Mouse (Mus musculus) mouse embryonic stem cell (cell line): ENCODE measurements around the gene Taar8a.

Source experiments
- in situ Hi-C, 2 experiments: fragments of 300-500 bp; cut with MboI; formaldehyde crosslinking; loops; 1 replicate in 1 of 2; 3 replicates in 1 of 2; pipeline ENCODE4 v1.14.3; 2019 to 2020; ENCODE audit warnings: low sequenced_read_pairs in 2 of 2, low pct_unique_long_range_greater_than_20kb in 1 of 2, mixed read lengths in 1 of 2; ENCODE audit not compliant: unreplicated experiment in 1 of 2

Gene Taar8a

DNA sequence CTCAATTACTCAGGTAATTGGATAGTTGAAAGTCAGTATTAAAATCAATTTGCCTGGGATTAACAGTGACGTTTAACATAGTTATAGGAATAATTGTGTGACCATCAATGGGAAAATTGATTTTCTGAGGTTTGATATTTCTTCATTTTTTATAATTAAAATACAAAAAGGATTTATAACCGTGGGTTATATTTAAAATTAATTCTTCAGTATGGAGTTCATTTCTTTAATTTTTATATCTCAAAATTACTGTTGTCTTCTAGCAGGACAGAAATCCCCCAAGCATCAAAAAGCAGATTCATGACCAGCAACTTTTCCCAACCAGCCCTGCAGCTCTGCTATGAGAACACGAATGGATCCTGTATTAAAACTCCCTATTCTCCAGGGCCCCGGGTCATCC lies at the start of gene Taar8a:
Gene Taar8a, plus strand, starts transcription at position 301 of the 400 bp plus-strand sequence.
- in situ Hi-C loops = loop anchor here in 1 of 2 experiments (25.0 kb wide), 1 partner anchor 89 kb away; the partner anchor contains the start of genes Taar6, Taar7a and Taar7b

DNA sequence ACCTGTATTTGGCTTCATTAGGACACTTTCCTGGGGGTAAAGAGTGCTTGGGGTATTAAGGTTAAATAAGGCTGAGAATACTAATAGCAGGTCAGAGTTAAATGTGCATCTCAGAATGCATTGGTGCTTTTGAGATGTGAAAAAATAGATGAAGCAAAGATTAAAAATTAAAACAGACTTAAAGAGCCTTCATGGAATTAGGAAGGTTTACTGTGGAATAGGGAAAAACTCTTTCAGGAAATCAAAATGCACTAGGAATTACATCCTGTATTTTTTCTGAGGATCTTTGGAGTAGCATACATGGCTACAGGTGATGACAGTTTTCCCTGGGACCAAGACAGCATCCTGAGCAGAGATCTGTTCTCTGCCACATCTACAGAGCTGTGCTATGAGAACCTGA lies 49.4 kb upstream of the Taar8a start, which contains the start of gene Taar7d:
Gene Taar7d, plus strand, starts transcription at position 301 of the 400 bp plus-strand sequence.
- in situ Hi-C loops = no loop called here

DNA sequence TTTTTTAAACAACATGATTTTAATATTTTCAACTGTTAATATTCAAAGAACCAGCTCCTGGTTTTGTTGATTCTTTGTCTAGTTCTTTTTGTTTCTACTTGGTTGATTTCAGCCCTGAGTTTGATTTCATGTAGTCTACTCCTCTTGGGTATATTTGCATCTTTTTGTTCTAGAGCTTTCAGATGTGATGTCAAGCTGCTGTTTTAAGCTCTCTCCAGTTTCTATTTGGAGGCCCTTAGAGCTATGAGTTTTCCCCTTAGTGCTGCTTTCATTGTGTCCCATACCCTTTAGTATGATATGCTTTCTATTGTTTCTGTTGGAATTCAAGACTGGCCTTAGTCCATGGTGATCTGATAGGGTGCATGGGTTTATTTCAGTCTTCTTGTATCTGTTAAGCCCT lies 45.0 kb upstream of the Taar8a start:
- in situ Hi-C loops = no loop called here

DNA sequence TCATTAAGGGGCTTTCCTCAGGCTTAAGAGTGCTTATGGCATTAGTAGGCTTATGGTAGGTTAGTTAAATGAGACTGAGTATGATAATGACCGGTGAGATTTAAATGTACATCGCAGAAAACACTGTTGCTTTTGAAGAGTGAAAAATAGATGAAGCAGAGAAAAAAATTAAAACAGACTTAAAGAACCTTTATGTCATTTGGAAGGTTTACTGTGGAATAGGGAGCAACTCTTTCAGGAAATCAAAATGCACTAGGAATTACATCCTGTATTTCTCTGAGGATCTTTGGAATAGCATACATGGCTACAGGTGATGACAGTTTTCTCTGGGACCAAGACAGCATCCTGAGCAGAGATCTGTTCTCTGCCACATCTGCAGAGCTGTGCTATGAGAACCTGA lies 39.0 kb upstream of the Taar8a start, which contains the start of gene Taar7e:
Gene Taar7e, plus strand, starts transcription at position 301 of the 400 bp plus-strand sequence.
- in situ Hi-C loops = no loop called here

DNA sequence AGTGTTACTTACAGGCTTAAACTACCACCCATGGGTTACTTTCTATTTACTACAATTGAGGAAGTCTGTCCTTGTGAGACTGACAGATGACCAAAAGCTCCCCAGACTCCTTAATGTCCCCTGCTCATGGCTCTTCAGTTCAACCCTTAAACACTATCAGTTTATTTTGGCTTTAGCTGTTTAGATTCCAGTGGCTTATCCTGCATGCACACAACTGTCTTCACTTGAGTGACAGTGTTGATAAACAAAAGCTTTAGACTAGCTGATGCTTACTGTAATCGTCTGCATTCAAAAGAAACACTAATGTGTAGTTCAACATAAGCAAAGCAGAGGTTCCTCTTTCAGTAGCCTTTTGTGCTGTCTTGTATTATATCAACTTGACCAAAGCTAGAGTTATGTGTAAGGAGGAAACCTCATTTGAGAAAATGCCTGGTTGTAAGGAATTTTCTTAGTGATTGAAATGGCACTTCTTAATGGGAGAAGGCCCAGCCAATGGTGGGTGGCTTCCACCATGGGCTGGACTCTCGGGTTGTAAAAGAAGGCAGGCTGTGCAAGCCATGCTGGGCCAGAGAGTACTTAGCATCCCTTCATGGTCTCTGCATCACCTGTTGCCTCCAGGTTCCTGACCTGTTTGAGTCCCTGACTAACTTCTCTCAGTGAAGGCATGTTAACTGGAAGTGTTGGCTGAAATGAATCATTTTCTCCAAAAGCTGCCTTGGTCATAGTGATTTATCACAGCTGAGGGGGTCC lies 36.0 kb upstream of the Taar8a start:
- in situ Hi-C loops = no loop called here

DNA sequence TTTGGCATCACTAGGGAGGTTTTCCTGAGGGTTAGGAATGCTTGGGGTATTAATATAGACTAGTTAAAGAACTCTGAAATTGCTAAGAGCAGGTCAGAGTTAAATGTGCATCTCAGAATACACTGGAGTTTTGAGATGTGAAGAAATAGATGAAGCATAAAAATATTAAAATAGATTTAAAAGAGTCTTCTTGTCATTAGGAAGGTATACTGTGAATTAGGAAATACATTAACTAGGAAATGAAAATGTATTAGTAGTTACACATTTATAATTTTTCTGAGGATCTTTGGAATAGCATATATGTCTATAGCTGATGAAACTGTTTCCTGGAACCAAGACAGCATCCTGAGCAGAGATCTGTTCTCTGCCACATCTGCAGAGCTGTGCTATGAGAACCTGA lies 27.1 kb upstream of the Taar8a start, which contains the start of gene Taar7f:
Gene Taar7f, plus strand, starts transcription at position 301 of the 400 bp plus-strand sequence.
- in situ Hi-C loops = no loop called here

DNA sequence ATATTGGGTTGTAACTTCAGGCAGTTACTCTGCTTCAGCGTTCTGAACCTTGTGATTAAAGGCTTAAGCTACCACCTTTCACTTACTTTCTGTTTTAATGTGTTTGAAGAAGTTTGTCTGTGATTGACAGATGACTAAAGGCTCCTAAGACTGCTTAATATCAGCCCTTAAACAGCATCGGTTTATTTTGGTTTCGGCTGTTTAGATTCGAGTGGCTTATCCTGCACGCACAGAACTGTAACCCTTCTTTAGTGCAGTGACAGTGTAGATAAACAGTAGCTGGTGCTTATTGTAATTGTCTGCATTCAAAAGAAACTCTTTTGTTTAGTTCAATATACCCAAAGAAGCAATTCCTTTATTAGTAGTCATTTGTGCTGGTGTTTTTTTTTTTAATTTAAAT lies 24.3 kb upstream of the Taar8a start:
- in situ Hi-C loops = no loop called here

DNA sequence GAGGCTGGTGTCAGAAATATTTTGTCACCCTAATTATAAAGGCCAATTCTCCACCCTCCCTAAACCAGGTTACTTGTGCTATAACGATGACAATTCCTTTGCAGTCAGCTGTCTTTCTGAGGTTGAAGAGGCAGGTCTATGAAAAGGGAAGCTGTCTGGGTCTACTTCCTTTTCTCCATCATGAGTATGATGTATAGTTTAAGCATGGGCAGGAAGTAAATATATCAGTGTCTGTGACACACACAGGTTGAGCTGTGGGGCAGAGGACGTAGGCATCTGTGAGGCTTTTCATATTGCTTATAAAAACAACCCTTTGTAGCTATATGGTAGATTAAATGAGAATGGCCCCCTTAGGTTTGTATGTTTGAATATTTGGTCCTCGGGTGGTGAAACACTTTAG lies 17.3 kb upstream of the Taar8a start:
- in situ Hi-C loops = no loop called here

DNA sequence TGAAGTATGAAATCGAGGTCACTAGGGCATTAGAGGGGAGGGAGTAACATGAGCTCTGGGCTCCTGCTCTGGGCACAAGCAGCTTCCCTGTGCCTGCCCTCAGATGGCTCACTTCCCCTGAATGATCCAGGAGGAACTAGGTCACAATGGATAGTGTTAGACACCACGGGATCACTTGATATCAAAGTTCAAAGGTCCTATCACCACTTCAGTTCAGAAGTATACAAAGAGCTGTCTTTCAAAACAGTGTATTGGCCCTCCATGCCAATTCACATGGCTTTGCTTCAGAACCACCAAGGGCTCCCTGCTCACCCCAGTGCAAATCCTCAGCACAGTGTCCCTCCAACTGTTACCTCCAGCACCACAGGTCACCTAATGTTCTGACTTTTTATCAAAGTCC lies 1.5 kb upstream of the Taar8a start:
- in situ Hi-C loops = loop anchor here in 1 of 2 experiments (25.0 kb wide), 1 partner anchor 87 kb away; the partner anchor contains the start of genes Taar6, Taar7a and Taar7b

DNA sequence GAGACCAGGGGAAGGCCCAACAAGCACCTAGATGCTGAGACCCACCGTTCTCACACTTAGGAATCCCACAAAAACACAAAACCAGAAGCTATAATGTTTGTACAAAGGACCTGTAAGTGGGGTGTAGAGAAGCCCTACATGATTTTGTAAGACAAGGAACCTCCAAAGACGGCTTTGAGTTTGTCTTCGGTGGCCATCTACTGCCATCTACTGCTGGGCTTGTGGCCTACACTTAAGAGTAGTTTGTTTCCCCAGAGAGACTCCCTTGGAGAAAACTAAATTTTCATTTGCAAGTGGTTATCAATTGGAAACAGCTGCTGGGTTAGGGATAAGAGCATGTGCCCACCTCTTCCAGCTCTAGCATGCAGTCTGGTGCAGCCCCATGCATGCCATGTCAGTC lies 3.9 kb downstream of the Taar8a start:
- in situ Hi-C loops = loop anchor here in 1 of 2 experiments (25.0 kb wide), 1 partner anchor 93 kb away; the partner anchor contains the start of genes Taar6, Taar7a and Taar7b

DNA sequence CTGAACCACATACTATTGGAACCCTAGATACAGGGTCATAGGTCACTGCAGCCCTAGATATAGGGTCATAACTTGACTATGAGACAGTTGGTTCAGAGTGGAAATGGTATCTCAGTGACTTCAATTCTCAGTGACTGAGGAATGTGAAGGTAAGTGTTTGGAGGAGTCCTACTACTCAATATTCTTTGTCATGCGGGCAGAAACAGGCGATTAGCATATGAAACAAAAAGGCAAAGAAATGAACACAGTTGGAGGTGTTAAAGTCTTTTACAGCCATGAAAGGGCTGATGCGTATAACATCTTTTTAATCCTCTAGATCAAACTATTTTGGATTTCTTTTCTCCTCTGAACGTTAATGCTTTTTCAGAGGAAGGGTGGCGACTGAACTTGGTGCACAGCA lies 9.6 kb downstream of the Taar8a start:
- in situ Hi-C loops = loop anchor here in 1 of 2 experiments (25.0 kb wide), 1 partner anchor 99 kb away; the partner anchor contains the start of genes Taar6, Taar7a and Taar7b

DNA sequence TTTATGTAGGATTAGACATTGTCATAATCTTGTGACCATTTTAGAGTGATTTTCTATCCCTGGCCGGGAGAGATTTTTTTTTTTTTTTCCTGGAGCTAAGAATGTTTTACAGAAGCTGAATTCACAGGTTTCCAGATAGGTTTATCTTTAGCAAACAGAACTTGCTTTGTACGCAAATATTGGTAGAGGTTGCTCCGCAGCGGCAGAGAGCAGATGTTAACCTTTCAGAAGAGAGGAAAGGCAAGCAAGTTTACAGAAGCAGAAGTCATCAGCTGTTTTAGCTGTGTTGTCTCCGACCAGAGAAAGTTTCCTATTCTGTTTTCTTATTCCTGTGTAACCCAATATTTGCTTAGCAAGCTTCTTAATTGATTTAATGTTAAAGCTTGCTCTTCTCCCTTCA lies 10.3 kb downstream of the Taar8a start:
- in situ Hi-C loops = loop anchor here in 1 of 2 experiments (25.0 kb wide), 1 partner anchor 99 kb away; the partner anchor contains the start of genes Taar6, Taar7a and Taar7b

DNA sequence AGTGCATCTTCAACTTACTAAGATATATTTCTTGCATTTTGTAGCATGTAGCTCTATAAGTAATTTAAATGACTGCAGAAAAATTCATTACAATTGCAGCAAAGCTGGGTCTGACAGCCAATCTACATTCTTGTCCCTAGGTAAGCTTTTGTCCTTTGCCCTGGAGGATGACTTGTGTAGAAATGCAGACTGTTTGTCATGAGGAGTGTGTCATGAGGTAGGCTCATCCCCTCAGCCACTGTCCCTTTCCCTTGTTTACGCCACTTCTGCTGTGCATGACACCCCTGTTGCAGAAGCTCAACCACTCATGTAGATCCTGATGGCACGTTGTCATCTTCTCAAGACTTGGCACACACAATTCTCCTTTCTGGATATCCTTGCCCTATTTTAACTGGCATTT lies 10.9 kb downstream of the Taar8a start:
- in situ Hi-C loops = loop anchor here in 1 of 2 experiments (25.0 kb wide), 1 partner anchor 100 kb away; the partner anchor contains the start of genes Taar6, Taar7a and Taar7b

DNA sequence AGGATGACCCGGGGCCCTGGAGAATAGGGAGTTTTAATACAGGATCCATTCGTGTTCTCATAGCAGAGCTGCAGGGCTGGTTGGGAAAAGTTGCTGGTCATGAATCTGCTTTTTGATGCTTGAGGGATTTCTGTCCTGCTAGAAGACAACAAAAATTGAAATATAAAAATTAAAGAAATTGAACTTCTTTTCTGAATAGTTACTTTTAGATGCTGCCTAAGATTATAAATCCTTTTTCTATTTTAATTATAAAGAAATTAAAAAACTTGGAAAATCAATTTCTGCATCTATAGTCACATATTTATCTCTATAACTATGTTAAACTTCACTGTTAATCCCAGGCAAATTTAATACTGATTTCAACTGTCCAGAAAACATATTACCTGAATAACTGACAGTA lies 15.9 kb downstream of the Taar8a start, which contains the start of gene Taar8b:
Gene Taar8b, minus strand, starts transcription at position 101 of the 400 bp plus-strand sequence.
- in situ Hi-C loops = loop anchor here in 1 of 2 experiments (25.0 kb wide), 1 partner anchor 105 kb away; the partner anchor contains the start of genes Taar6, Taar7a and Taar7b

DNA sequence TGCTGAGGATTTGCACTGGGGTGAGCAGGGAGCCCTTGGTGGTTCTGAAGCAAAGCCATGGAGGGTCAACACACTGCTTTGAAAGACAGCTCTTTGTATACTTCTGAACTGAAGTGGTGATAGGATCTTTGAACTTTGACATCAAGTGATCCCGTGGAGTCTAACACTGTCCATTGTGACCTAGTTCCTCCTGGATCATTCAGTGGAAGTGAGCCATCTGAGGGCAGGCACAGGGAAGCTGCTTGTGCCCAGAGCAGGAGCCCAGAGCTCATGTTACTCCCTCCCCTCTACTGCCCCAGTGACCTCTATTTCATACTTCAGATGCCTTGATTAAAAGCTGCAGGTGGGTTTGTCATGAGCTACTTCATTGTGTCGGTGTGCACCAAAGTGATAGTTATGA lies 20.7 kb downstream of the Taar8a start:
- in situ Hi-C loops = loop anchor here in 1 of 2 experiments (25.0 kb wide), 1 partner anchor 110 kb away; the partner anchor contains the start of genes Taar6, Taar7a and Taar7b

DNA sequence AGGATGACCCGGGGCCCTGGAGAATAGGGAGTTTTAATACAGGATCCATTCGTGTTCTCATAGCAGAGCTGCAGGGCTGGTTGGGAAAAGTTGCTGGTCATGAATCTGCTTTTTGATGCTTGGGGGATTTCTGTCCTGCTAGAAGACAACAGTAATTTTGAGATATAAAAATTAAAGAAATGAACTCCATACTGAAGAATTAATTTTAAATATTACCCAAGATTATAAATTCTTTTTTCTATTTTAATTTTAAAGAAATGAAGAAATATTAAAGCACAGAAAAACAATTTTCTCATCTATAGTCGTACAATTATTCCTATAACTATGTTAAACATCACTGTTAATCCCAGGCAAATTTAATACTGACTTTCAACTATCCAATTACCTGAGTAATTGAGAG lies 25.5 kb downstream of the Taar8a start, which contains the start of gene Taar8c:
Gene Taar8c, minus strand, starts transcription at position 101 of the 400 bp plus-strand sequence.
- in situ Hi-C loops = loop anchor here in 1 of 2 experiments (10.0 kb wide), 1 partner anchor 287 kb away; no protein-coding TSS in a partner anchor

DNA sequence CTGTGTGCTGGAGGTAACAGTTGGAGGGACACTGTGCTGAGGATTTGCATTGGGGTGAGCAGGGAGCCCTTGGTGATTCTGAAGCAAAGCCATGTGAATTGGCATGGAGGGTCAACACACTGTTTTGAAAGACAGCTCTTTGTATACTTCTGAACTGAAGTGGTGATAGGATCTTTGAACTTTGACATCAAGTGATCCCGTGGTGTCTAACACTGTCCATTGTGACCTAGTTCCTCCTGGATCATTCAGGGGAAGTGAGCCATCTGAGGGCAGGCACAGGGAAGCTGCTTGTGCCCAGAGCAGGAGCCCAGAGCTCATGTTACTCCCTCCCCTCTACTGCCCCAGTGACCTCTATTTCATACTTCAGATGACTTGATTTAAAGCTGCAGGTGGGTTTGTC lies 27.0 kb downstream of the Taar8a start:
- in situ Hi-C loops = loop anchor here in 1 of 2 experiments (10.0 kb wide), 1 partner anchor 288 kb away; no protein-coding TSS in a partner anchor

DNA sequence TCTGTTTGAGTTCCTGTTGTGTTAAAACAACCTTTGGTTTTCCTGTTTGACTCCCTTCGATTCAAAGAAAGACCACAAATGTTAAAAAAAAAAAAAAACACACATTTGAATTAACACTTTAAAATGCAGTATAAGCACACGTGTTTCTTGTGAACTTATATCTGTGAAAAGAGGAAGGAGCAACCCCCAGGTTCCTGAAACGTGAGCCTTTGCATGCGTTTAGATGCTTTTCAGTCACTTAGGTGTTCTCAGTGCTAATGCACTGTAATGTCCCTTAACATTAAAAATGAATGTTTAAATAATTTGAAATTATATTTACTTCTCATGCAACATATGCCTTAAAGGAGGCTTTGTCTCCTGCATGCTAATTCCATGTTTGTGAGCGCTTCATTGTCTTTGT lies 31.4 kb downstream of the Taar8a start:
- in situ Hi-C loops = loop anchor here in 1 of 2 experiments (10.0 kb wide), 1 partner anchor 293 kb away; no protein-coding TSS in a partner anchor

DNA sequence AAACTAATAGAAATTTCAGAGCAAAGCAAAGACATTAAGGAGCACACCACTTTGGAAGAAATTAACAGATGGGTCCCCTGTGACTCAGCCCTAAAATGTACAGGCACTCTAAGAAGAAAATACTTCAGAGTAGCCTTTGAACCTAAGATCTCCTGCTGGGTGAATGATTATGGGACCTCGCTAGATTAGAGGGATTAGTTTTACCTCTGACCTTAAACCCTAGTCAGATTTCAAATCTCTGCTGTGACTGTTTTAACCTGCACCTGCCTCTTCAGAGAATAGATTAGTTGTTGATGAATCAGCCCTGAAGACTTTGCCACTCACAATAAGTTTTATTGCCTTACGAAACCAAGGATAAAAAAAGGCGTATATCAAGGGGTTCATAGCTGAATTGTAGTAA lies 31.9 kb downstream of the Taar8a start:
- in situ Hi-C loops = loop anchor here in 1 of 2 experiments (10.0 kb wide), 1 partner anchor 293 kb away; no protein-coding TSS in a partner anchor
